Mouse (Mus musculus) midbrain, embryonic 15.5 days (tissue): Measurements from ENCODE around the gene Prr9. TPM values are rescaled to one million over a fixed set of nuclear protein-coding genes. Genes with fewer than 3 reads are reported as not detected.

ENCODE experiments used
- ATAC-seq: fragments of 200-750 bp; cut with Nextera tagmentation; replicated peaks from 2 replicates; pipeline ENCODE4 v1.8.0; 2017; ENCODE audit warnings: moderate TSS enrichment
- H3K27ac ChIP-seq: fragments of 300-500 bp; sonication (generic); 2 replicates; pipeline ENCODE4 v1.5.1; 2015; ENCODE audit warnings: mild to moderate bottlenecking, inconsistent platforms
- H3K27me3 ChIP-seq: fragments of 300-500 bp; sonication (generic); replicated peaks from 2 replicates; pipeline ENCODE4 v1.6.1; 2015; ENCODE audit warnings: inconsistent platforms
- H3K36me3 ChIP-seq: fragments of 300-500 bp; sonication (generic); replicated peaks from 2 replicates; pipeline ENCODE4 v1.6.1; 2015; ENCODE audit warnings: inconsistent platforms
- H3K4me1 ChIP-seq: fragments of 300-500 bp; sonication (generic); 2 replicates; pipeline ENCODE4 v1.6.1; 2015; ENCODE audit warnings: inconsistent platforms
- H3K4me2 ChIP-seq: fragments of 300-500 bp; sonication (generic); 2 replicates; pipeline ENCODE4 v1.6.1; 2015; ENCODE audit warnings: inconsistent platforms, mild to moderate bottlenecking, moderate library complexity
- H3K4me3 ChIP-seq: fragments of 300-500 bp; sonication (generic); 2 replicates; pipeline ENCODE4 v1.5.1; 2015; ENCODE audit warnings: mild to moderate bottlenecking, inconsistent platforms
- H3K9ac ChIP-seq: fragments of 300-500 bp; sonication (generic); 2 replicates; pipeline ENCODE4 v1.6.1; 2015; ENCODE audit warnings: mild to moderate bottlenecking, inconsistent platforms
- H3K9me3 ChIP-seq: fragments of 300-500 bp; sonication (generic); 2 replicates; pipeline ENCODE4 v1.6.1; 2016; ENCODE audit warnings: inconsistent platforms
- WGBS: fragments of 180-500 bp; shearing (Covaris S2); methylation state at CpG from one replicate; pipeline ENCODE4 v1.1.7; 2015; ENCODE audit warnings: mixed read lengths; 5-methylcytosine and 5-hydroxymethylcytosine counted together
- polyA plus RNA-seq: library from polyadenylated mRNA; unstranded; fragments of >200 nt; fragmentation: Nextera tagmentation; extraction: Ambion mirVana; gene quantifications from 2 replicates; pipeline ENCODE4 v1.2.1, GENCODE M21; 2015

Gene Prr9
- polyA plus RNA-seq, 1 experiment from 2014 or later: not detected

- peak overlapping the region; percentile 82 for H3K4me3 ChIP-seq
- peak overlapping the region; percentile 86 for H3K9ac ChIP-seq
- H3K27ac ChIP-seq: peak overlapping the region; percentile 98
- peaks cover 3% of the 10 kb centered on the region for H3K27me3 ChIP-seq
- H3K4me1 ChIP-seq: peaks cover 15% of the 10 kb centered on the region
- no peaks in the 10 kb centered on the region for H3K9me3 ChIP-seq
- H3K4me2 ChIP-seq: peak overlapping the region; percentile 72
- H3K36me3 ChIP-seq: no peaks in the 10 kb centered on the region
- WGBS: under 1% methylated on average over 69 of the region's 76 CpGs
- peak; percentile 86 for ATAC-seq
These were observed 42.3 kb downstream of the Prr9 start for GRCm38 (mm10) chr3:92081285-92081931.

- ATAC-seq: peak; percentile 93
- H3K36me3 ChIP-seq: no peaks in the 10 kb centered on the region
- H3K9me3 ChIP-seq: no peaks in the 10 kb centered on the region
- peak overlapping the region; percentile 86 for H3K9ac ChIP-seq
- H3K4me3 ChIP-seq: peak overlapping the region; percentile 82
- peaks cover 3% of the 10 kb centered on the region for H3K27me3 ChIP-seq
- peak overlapping the region; percentile 98 for H3K27ac ChIP-seq
- WGBS: under 1% methylated on average over 79 of the region's 82 CpGs
- peak overlapping the region; percentile 72 for H3K4me2 ChIP-seq
- peaks cover 15% of the 10 kb centered on the region for H3K4me1 ChIP-seq
These were observed 43.1 kb downstream of the Prr9 start for GRCm38 (mm10) chr3:92080462-92081284.

Other genes starting within 250 kb of the Prr9 start
- gene Pglyrp3, start 109.4 kb downstream of the Prr9 start, polyA plus RNA-seq: not detected in 2 replicates
- 8.8 TPM in 2 replicates for gene Lor, start 40.8 kb downstream of the Prr9 start, polyA plus RNA-seq
- not detected in 2 replicates for gene Lelp1, start 18.8 kb upstream of the Prr9 start, polyA plus RNA-seq
- gene Sprr2a1, start 91.9 kb upstream of the Prr9 start, polyA plus RNA-seq: not detected in 2 replicates
- not detected in 2 replicates for gene Sprr2a2, start 92.0 kb upstream of the Prr9 start, polyA plus RNA-seq
- gene Sprr2a3, start 161.5 kb upstream of the Prr9 start, polyA plus RNA-seq: not detected in 2 replicates
- gene Sprr2b, start 192.7 kb upstream of the Prr9 start, polyA plus RNA-seq: 0.22 TPM in 1 of 2 replicates, not detected in the other
- gene Sprr2d, start 215.2 kb upstream of the Prr9 start, polyA plus RNA-seq: not detected in 2 replicates
- gene Sprr2e, start 228.2 kb upstream of the Prr9 start, polyA plus RNA-seq: not detected in 2 replicates
- not detected in 2 replicates for gene Sprr2f, start 241.2 kb upstream of the Prr9 start, polyA plus RNA-seq